Mouse (Mus musculus): ENCODE data around the gene Mtrf1. TPM values are rescaled to one million over a fixed set of nuclear protein-coding genes. Genes with fewer than 3 reads are reported as not detected.
A peak's percentile ranks its signal among the peaks of the same experiment; 100 is the strongest.
"Not testable (repeated sequence)": the region's sequence is repeated elsewhere in the genome, so short reads cannot be mapped to it uniquely, and the experiment has no call there.

Mtrf1 gene
- polyA plus RNA-seq, 1 experiment from 2014 or later, result 11.2 TPM

DNA sequence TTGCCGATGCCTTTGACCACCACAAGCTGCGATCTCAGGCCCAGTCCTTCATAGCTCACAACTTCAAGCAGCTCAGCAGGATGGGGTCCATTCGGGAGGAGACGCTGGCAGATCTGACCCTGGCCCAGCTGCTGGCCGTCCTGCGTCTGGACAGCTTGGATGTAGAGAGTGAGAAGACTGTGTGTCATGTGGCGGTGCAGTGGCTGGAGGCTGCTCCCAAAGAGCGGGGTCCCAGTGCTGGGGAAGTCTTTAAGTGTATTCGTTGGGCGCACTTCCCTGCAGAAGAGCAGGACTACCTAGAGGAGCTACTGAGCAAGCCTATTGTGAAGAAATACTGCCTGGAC is 55.0 kb downstream of the Mtrf1 start:
- not testable (repeated sequence) for H3K27me3 ChIP-seq (replicated peaks); H3K4me2 ChIP-seq; H3K4me1 ChIP-seq; H3K27ac ChIP-seq; H3K9me3 ChIP-seq; H3K9ac ChIP-seq; H3K36me3 ChIP-seq (replicated peaks); H3K4me3 ChIP-seq
- ATAC-seq (replicated peaks), result peak; percentile 44
- 97% methylated on average over 7 of the region's 10 CpGs for WGBS

- Histone ChIP-seq H3K9ac (no peak overlapping the region), H3K36me3 (replicated peaks) (peaks cover 27% of the 10 kb centered on the region), H3K9me3 (no peaks in the 10 kb centered on the region), H3K27ac (no peak overlapping the region), H3K4me1 (no peaks in the 10 kb centered on the region), H3K27me3 (replicated peaks) (no peaks in the 10 kb centered on the region), H3K4me2 (no peak overlapping the region), H3K4me3 (no peak overlapping the region)
- no peak for ATAC-seq (replicated peaks)
- WGBS, result 88% methylated on average over 1 of the region's 1 CpGs
Observed at GRCm38 (mm10) chr14:79460401-79460800, 62.8 kb downstream of the Mtrf1 start.

- 95% methylated on average over 4 of the region's 4 CpGs for WGBS
- no peak overlapping the region for H3K27ac ChIP-seq
- H3K4me2 ChIP-seq, result no peak overlapping the region
- no peak overlapping the region for H3K4me3 ChIP-seq
- peaks cover 33% of the 10 kb centered on the region for H3K36me3 ChIP-seq (replicated peaks)
- no peaks in the 10 kb centered on the region for H3K9me3 ChIP-seq
- H3K9ac ChIP-seq, result no peak overlapping the region
- no peak for ATAC-seq (replicated peaks)
- no peaks in the 10 kb centered on the region for H3K27me3 ChIP-seq (replicated peaks)
- H3K4me1 ChIP-seq, result no peaks in the 10 kb centered on the region
Observed at GRCm38 (mm10) chr14:79460988-79461387, 63.4 kb downstream of the Mtrf1 start.

DNA sequence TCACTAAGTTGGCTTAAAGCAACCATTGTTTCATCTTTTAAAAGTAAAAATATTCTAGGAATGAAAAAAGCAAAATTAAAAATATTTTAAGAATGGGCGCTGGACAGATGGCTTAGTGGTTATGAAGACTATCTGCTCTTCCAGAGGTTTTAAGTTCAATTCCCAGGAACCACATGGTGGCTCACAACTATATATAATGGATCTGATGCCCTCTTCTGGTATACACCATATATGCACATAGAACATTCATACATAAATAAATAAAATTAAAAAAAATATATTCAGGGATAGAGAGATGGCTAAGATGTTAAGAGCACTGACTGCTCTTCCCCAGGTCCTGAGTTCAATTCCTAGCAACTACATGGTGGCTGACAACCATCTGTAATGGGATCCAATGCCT is 68.1 kb downstream of the Mtrf1 start:
- Histone ChIP-seq H3K27ac (no peak overlapping the region), H3K36me3 (replicated peaks) (peaks cover 53% of the 10 kb centered on the region), H3K4me3 (no peak overlapping the region), H3K9ac (no peak overlapping the region), H3K27me3 (replicated peaks) (no peaks in the 10 kb centered on the region), H3K4me2 (no peak overlapping the region), H3K4me1 (no peaks in the 10 kb centered on the region), H3K9me3 (no peaks in the 10 kb centered on the region)
- WGBS, result 89% methylated on average over 1 of the region's 1 CpGs
- no peak for ATAC-seq (replicated peaks)

GRCm38 (mm10) chr14:79467621-79468020 is 70.0 kb downstream of the Mtrf1 start:
- H3K36me3 ChIP-seq (replicated peaks), result peaks cover 58% of the 10 kb centered on the region

More at GRCm38 (mm10) chr14:79467621-79468020, 70.0 kb downstream of the Mtrf1 start:
- Histone ChIP-seq H3K4me3 (no peak overlapping the region), H3K4me1 (no peaks in the 10 kb centered on the region), H3K9ac (no peak overlapping the region), H3K4me2 (no peak overlapping the region), H3K27me3 (replicated peaks) (no peaks in the 10 kb centered on the region), H3K27ac (no peak overlapping the region), H3K9me3 (no peaks in the 10 kb centered on the region)
- ATAC-seq (replicated peaks), result no peak
- 31% methylated on average over 3 of the region's 3 CpGs for WGBS

Other genes starting within 250 kb of the Mtrf1 start
- 0.06 TPM in 1 of 2 replicates, not detected in the other for gene Zfp957, start 150.4 kb upstream of the Mtrf1 start, polyA plus RNA-seq (2015; fragmentation: Nextera tagmentation; extraction: Ambion mirVana)
- 21.4 and 33.6 TPM in 2 replicates for gene Rgcc, start 96.1 kb upstream of the Mtrf1 start, polyA plus RNA-seq (2015; fragmentation: Nextera tagmentation; extraction: Ambion mirVana)
- gene Naa16, start 7.0 kb upstream of the Mtrf1 start, polyA plus RNA-seq (2015; fragmentation: Nextera tagmentation; extraction: Ambion mirVana), result 20.2 and 22.8 TPM in 2 replicates
- gene Kbtbd7, start 28.7 kb downstream of the Mtrf1 start, polyA plus RNA-seq (2015; fragmentation: Nextera tagmentation; extraction: Ambion mirVana), result 21.3 and 22.6 TPM in 2 replicates
- 1.7 and 1.9 TPM in 2 replicates for gene Kbtbd6, start 54.1 kb downstream of the Mtrf1 start, polyA plus RNA-seq (2015; fragmentation: Nextera tagmentation; extraction: Ambion mirVana)
- 3.0 and 3.6 TPM in 2 replicates for gene Elf1, start 83.4 kb downstream of the Mtrf1 start, polyA plus RNA-seq (2015; fragmentation: Nextera tagmentation; extraction: Ambion mirVana)
- gene Wbp4, start 83.7 kb downstream of the Mtrf1 start, polyA plus RNA-seq (2015; fragmentation: Nextera tagmentation; extraction: Ambion mirVana), result 42.7 and 43.4 TPM in 2 replicates
- 100 and 108 TPM in 2 replicates for gene Sugt1, start 189.9 kb downstream of the Mtrf1 start, polyA plus RNA-seq (2015; fragmentation: Nextera tagmentation; extraction: Ambion mirVana)

All from midbrain, embryonic 15.5 days (tissue).